Mouse (Mus musculus) liver, embryonic 13.5 days (tissue): ENCODE results near the gene Cmah. TPM values are rescaled to one million over a fixed set of nuclear protein-coding genes. Genes with fewer than 3 reads are reported as not detected.

Source experiments
- ATAC-seq: fragments of 200-750 bp; cut with Nextera tagmentation; 2 replicates; pipeline ENCODE4 v1.8.0; 2017; ENCODE audit warnings: low read depth, mild to moderate bottlenecking, moderate number of reproducible peaks, moderate library complexity
- DNase-seq: peaks from one replicate; pipeline ENCODE4 v3.0.0; 2022
- H3K27ac ChIP-seq: fragments of 300-500 bp; sonication (generic); 2 replicates; pipeline ENCODE4 v1.5.1; 2015; ENCODE audit warnings: moderate library complexity, mild to moderate bottlenecking, inconsistent platforms
- H3K27me3 ChIP-seq: fragments of 300-500 bp; sonication (generic); 2 replicates; pipeline ENCODE4 v1.6.1; 2015; ENCODE audit warnings: mild to moderate bottlenecking, inconsistent platforms
- H3K36me3 ChIP-seq: fragments of 300-500 bp; sonication (generic); 2 replicates; pipeline ENCODE4 v1.6.1; 2015; ENCODE audit warnings: mild to moderate bottlenecking, inconsistent platforms
- H3K4me1 ChIP-seq: fragments of 300-500 bp; sonication (generic); replicated peaks from 2 replicates; pipeline ENCODE4 v1.6.1; 2015; ENCODE audit warnings: inconsistent platforms
- H3K4me2 ChIP-seq: fragments of 300-500 bp; sonication (generic); 2 replicates; pipeline ENCODE4 v1.6.1; 2015; ENCODE audit warnings: inconsistent platforms, mild to moderate bottlenecking, moderate library complexity
- H3K4me3 ChIP-seq: fragments of 300-500 bp; sonication (generic); replicated peaks from 2 replicates; pipeline ENCODE4 v1.5.1; 2015; ENCODE audit warnings: mild to moderate bottlenecking, inconsistent platforms
- H3K9ac ChIP-seq: fragments of 300-500 bp; sonication (generic); 2 replicates; pipeline ENCODE4 v1.6.1; 2015; ENCODE audit warnings: mild to moderate bottlenecking, inconsistent platforms
- H3K9me3 ChIP-seq: fragments of 300-500 bp; sonication (generic); replicated peaks from 2 replicates; pipeline ENCODE4 v1.6.1; 2016; ENCODE audit warnings: inconsistent platforms
- WGBS: fragments of 180-500 bp; shearing (Covaris S2); methylation state at CpG from one replicate; pipeline ENCODE4 v1.1.7; 2015; ENCODE audit not compliant: insufficient replicate concordance; 5-methylcytosine and 5-hydroxymethylcytosine counted together
- polyA plus RNA-seq: library from polyadenylated mRNA; unstranded; fragments of >200 nt; fragmentation: Nextera tagmentation; extraction: Ambion mirVana; gene quantifications from 2 replicates; pipeline ENCODE4 v1.2.1, GENCODE M21; 2015

Gene Cmah
- polyA plus RNA-seq, 1 experiment from 2014 or later = 1.0 TPM

DNA sequence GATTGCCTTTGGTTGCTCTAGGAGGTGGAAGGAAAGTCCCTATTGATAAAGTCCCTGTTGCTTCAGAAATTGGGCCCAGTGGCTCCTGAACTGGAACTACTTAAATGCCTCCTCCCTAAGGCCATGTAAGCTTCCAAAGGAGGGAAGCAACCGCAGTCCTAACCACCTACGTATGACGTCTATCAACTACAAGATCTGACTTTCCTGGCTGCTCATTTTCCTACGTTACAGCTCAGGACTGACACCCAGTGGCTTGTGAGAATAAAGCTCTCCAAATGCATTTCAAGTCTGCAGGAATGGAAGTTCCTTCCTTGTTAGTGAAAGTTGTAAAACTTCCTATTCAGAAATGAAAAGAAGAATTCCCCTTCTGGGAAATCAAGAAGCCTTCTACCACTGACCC, 8.6 kb upstream of the Cmah start:
- Histone ChIP-seq H3K27me3 (no peaks in the 10 kb centered on the region), H3K36me3 (no peaks in the 10 kb centered on the region), H3K9ac (no peak overlapping the region), H3K4me3 (no peak overlapping the region), H3K4me2 (no peak overlapping the region), H3K9me3 (no peaks in the 10 kb centered on the region), H3K4me1 (no peaks in the 10 kb centered on the region; the same call in 1 of the 2 replicates), H3K27ac (no peak overlapping the region)
- ATAC-seq (no peak), DNase-seq (no peak)
- 9% methylated on average over 4 of the region's 4 CpGs for WGBS

- 58% methylated on average over 6 of the region's 6 CpGs for WGBS
Observed at GRCm38 (mm10) chr13:24321313-24321712, 5.9 kb upstream of the Cmah start.

GRCm38 (mm10) chr13:24328036-24328817, 1.0 kb downstream of the Cmah start:
- 61% methylated on average over 9 of the region's 9 CpGs for WGBS
- Histone ChIP-seq H3K27ac (no peak overlapping the region), H3K9me3 (no peaks in the 10 kb centered on the region), H3K9ac (no peak overlapping the region), H3K4me3 (no peak overlapping the region), H3K4me2 (no peak overlapping the region), H3K4me1 (peaks cover 3% of the 10 kb centered on the region; the same call in 1 of the 2 replicates), H3K36me3 (no peaks in the 10 kb centered on the region), H3K27me3 (no peaks in the 10 kb centered on the region)
- ATAC-seq = no peak
- DNase-seq = no peak

More at GRCm38 (mm10) chr13:24321313-24321712, 5.9 kb upstream of the Cmah start:
- no peak overlapping the region for H3K27ac ChIP-seq
- H3K27me3 ChIP-seq = no peaks in the 10 kb centered on the region
- ATAC-seq (no peak), DNase-seq (no peak)
- H3K9ac ChIP-seq = no peak overlapping the region
- no peaks in the 10 kb centered on the region for H3K9me3 ChIP-seq
- H3K4me1 ChIP-seq = no peaks in the 10 kb centered on the region; the same call in 1 of the 2 replicates
- no peaks in the 10 kb centered on the region for H3K36me3 ChIP-seq
- H3K4me3 ChIP-seq = no peak overlapping the region
- no peak overlapping the region for H3K4me2 ChIP-seq

DNA sequence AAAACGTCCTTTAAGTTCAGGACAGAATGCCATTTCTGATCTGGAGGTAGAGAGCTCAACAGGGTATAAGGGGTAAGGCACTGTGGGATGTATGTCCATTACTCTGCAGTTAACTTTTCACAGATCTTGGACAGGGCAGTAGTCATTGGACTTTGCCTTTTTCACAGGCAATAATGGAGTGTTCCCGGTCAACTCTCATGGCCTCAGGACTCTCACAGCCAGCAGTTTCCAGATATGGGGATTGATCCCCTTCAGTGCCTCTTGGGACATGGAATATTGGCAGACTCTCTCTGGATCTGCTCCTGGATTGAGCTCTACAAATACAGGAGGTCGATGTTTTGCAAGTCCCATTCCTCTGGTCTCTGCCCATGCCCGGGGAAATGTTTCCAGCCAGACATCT, 2.9 kb downstream of the Cmah start:
- no peaks in the 10 kb centered on the region for H3K27me3 ChIP-seq
- ATAC-seq (no peak), DNase-seq (no peak)
- no peaks in the 10 kb centered on the region for H3K9me3 ChIP-seq
- no peak overlapping the region for H3K9ac ChIP-seq
- H3K4me2 ChIP-seq = no peak overlapping the region
- H3K36me3 ChIP-seq = no peaks in the 10 kb centered on the region
- H3K4me1 ChIP-seq = peaks cover 3% of the 10 kb centered on the region; the same call in 1 of the 2 replicates
- H3K4me3 ChIP-seq = no peak overlapping the region
- no peak overlapping the region for H3K27ac ChIP-seq
- WGBS = 55% methylated on average over 4 of the region's 4 CpGs

- ATAC-seq (no peak), DNase-seq (no peak)
- Histone ChIP-seq H3K9me3 (no peaks in the 10 kb centered on the region), H3K4me3 (no peak overlapping the region), H3K27ac (no peak overlapping the region), H3K4me1 (peaks cover 3% of the 10 kb centered on the region; the same call in 1 of the 2 replicates), H3K36me3 (no peaks in the 10 kb centered on the region), H3K9ac (no peak overlapping the region), H3K4me2 (no peak overlapping the region), H3K27me3 (no peaks in the 10 kb centered on the region)
- WGBS = 46% methylated on average over 7 of the region's 7 CpGs
Observed at GRCm38 (mm10) chr13:24330836-24331523, 3.8 kb downstream of the Cmah start.

DNA sequence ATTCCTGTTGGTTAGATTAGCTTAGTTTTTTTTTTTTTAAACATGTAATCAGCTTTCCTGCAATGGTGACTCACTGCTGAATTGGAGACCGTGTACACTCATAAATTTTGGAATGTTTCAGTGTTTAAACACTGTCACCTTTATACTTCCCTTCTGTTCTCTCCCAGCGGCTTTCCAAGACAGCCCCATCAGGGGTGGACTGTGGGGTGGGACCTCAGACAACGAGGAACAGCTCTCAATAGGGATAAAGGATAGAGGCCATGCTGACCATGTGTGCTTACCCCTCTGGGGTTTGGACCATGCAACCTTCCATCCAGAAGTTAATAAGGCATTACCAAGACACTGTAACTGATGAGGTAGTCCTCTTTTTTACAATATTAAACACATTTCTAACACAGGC, 5.3 kb downstream of the Cmah start:
- H3K9ac ChIP-seq = no peak overlapping the region
- DNase-seq (no peak), ATAC-seq (no peak)
- H3K27ac ChIP-seq = no peak overlapping the region
- H3K4me3 ChIP-seq = no peak overlapping the region
- H3K27me3 ChIP-seq = no peaks in the 10 kb centered on the region
- no peak overlapping the region for H3K4me2 ChIP-seq
- no peaks in the 10 kb centered on the region for H3K36me3 ChIP-seq
- 51% methylated on average over 3 of the region's 3 CpGs for WGBS
- peaks cover 13% of the 10 kb centered on the region for H3K4me1 ChIP-seq
- no peaks in the 10 kb centered on the region for H3K9me3 ChIP-seq

GRCm38 (mm10) chr13:24336818-24337217, 9.6 kb downstream of the Cmah start:
- peak; percentile 53 for ATAC-seq
- WGBS = 38% methylated on average over 4 of the region's 4 CpGs

DNA sequence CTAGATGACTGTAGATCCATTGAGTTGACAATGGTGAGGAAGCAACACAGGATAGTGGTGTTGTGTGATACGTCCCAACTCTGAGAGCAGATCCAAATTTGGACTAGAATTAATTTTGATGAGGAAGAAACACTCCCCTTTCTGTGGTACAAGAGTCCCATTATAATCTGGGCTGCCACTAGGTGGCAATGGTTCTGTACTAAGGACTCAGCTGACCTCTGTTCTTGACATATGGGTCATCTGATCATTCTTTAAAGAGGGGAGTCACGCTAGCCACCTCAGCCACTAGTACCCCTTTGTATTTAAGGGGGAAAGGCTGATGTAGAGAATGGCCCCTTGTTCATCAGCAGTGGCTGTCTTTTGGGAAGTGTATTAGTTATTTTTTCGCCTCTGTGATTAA, 10.7 kb downstream of the Cmah start:
- H3K27me3 ChIP-seq = no peaks in the 10 kb centered on the region
- H3K36me3 ChIP-seq = no peaks in the 10 kb centered on the region
- ATAC-seq (peak; percentile 61; the same call in 1 of the 2 replicates), DNase-seq (peak; percentile 18)
- H3K9ac ChIP-seq = no peak overlapping the region
- H3K27ac ChIP-seq = no peak overlapping the region
- no peaks in the 10 kb centered on the region for H3K9me3 ChIP-seq
- peak overlapping the region; percentile 49 for H3K4me2 ChIP-seq
- WGBS = 13% methylated on average over 3 of the region's 3 CpGs
- H3K4me3 ChIP-seq = no peak overlapping the region
- H3K4me1 ChIP-seq = peaks cover 43% of the 10 kb centered on the region

More at GRCm38 (mm10) chr13:24336818-24337217, 9.6 kb downstream of the Cmah start:
- H3K36me3 ChIP-seq = no peaks in the 10 kb centered on the region
- H3K27me3 ChIP-seq = no peaks in the 10 kb centered on the region
- no peaks in the 10 kb centered on the region for H3K9me3 ChIP-seq
- H3K9ac ChIP-seq = no peak overlapping the region
- no peak overlapping the region for H3K4me3 ChIP-seq
- H3K4me2 ChIP-seq = no peak overlapping the region
- peaks cover 43% of the 10 kb centered on the region for H3K4me1 ChIP-seq
- DNase-seq = no peak
- no peak overlapping the region for H3K27ac ChIP-seq

- H3K36me3 ChIP-seq = no peaks in the 10 kb centered on the region
- H3K4me2 ChIP-seq = peak overlapping the region; percentile 49
- H3K4me1 ChIP-seq = peaks cover 43% of the 10 kb centered on the region
- WGBS = 11% methylated on average over 4 of the region's 4 CpGs
- H3K27ac ChIP-seq = no peak overlapping the region; the same call in 1 of the 2 replicates
- H3K27me3 ChIP-seq = no peaks in the 10 kb centered on the region
- DNase-seq (peak; percentile 9), ATAC-seq (peak; percentile 74)
- no peak overlapping the region for H3K4me3 ChIP-seq
- H3K9ac ChIP-seq = peak overlapping the region; percentile 33; the same call in 1 of the 2 replicates
- H3K9me3 ChIP-seq = no peaks in the 10 kb centered on the region
Observed at GRCm38 (mm10) chr13:24338343-24338861, 11.2 kb downstream of the Cmah start.

- Histone ChIP-seq H3K4me3 (no peak overlapping the region), H3K4me2 (no peak overlapping the region), H3K27me3 (no peaks in the 10 kb centered on the region), H3K9ac (no peak overlapping the region), H3K4me1 (peaks cover 43% of the 10 kb centered on the region), H3K27ac (peak overlapping the region; percentile 34; the same call in 1 of the 2 replicates), H3K36me3 (no peaks in the 10 kb centered on the region), H3K9me3 (no peaks in the 10 kb centered on the region)
- ATAC-seq (no peak), DNase-seq (no peak)
Observed at GRCm38 (mm10) chr13:24339907-24340306, 12.7 kb downstream of the Cmah start.

DNA sequence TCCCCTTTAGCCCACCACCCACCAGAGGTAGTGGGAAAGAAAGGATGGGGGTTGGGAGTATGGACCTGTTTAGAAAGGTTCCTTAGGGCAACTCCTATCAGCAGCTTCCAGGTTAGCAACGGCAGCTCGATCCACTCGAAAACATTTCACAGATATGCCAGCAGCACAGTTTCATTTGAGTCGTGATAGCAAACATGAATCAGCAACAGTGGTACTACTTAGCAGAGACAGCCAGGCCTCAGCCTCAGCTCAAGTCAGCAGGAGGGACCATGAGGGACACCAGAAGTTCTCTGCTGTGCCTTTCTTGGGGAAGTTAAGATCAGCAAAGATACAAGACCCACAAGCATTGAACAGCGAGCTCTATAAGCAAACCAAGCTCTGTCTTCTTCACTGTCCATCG, 13.3 kb downstream of the Cmah start:
- 38% methylated on average over 6 of the region's 6 CpGs for WGBS
- Histone ChIP-seq H3K27ac (0 out of 2 replicates have a peak overlapping the region, but pooled peaks have one; percentile 34), H3K4me3 (no peak overlapping the region), H3K36me3 (no peaks in the 10 kb centered on the region), H3K4me1 (peaks cover 43% of the 10 kb centered on the region), H3K9ac (no peak overlapping the region), H3K9me3 (no peaks in the 10 kb centered on the region), H3K27me3 (no peaks in the 10 kb centered on the region), H3K4me2 (no peak overlapping the region)
- DNase-seq (no peak), ATAC-seq (peak; percentile 64)
